Mouse (Mus musculus) hindbrain, embryonic 16.5 days (tissue): Measurements from ENCODE around the gene Chrm3. TPM values are rescaled to one million over a fixed set of nuclear protein-coding genes. Genes with fewer than 3 reads are reported as not detected.

ENCODE experiments used
- ATAC-seq: fragments of 200-750 bp; cut with Nextera tagmentation; 2 replicates; pipeline ENCODE4 v1.8.0; 2017; ENCODE audit warnings: moderate TSS enrichment, moderate library complexity
- H3K27ac ChIP-seq: fragments of 300-500 bp; sonication (generic); 2 replicates; pipeline ENCODE4 v1.5.1; 2014; ENCODE audit warnings: low read depth, mild to moderate bottlenecking, control low read depth, low read length, moderate library complexity
- H3K27me3 ChIP-seq: fragments of 300-500 bp; sonication (generic); replicated peaks from 2 replicates; pipeline ENCODE4 v1.6.1; 2014; ENCODE audit warnings: low read length; ENCODE audit not compliant: control insufficient read depth, insufficient read depth
- H3K36me3 ChIP-seq: fragments of 300-500 bp; sonication (generic); 2 replicates; pipeline ENCODE4 v1.6.1; 2014; ENCODE audit warnings: mild to moderate bottlenecking, low read length, moderate library complexity, mixed read lengths; ENCODE audit not compliant: control insufficient read depth, insufficient read depth
- H3K4me1 ChIP-seq: fragments of 300-500 bp; sonication (generic); 2 replicates; pipeline ENCODE4 v1.6.1; 2014; ENCODE audit warnings: low read depth, low read length; ENCODE audit not compliant: control insufficient read depth, insufficient read depth
- H3K4me2 ChIP-seq: fragments of 300-500 bp; sonication (generic); 2 replicates; pipeline ENCODE4 v1.6.1; 2014; ENCODE audit warnings: mild to moderate bottlenecking, low read length, control low read depth, moderate library complexity
- H3K4me3 ChIP-seq: fragments of 300-500 bp; sonication (generic); 2 replicates; pipeline ENCODE4 v1.5.1; 2014; ENCODE audit warnings: mild to moderate bottlenecking, low read length, control low read depth, moderate library complexity
- H3K9ac ChIP-seq: fragments of 300-500 bp; sonication (generic); 2 replicates; pipeline ENCODE4 v1.6.1; 2014; ENCODE audit warnings: low read depth, mild to moderate bottlenecking, control low read depth, low read length, moderate library complexity
- H3K9me3 ChIP-seq: fragments of 300-500 bp; sonication (generic); 2 replicates; pipeline ENCODE4 v1.6.1; 2014; ENCODE audit warnings: mild to moderate bottlenecking, low read length, moderate library complexity; ENCODE audit not compliant: control insufficient read depth
- WGBS: fragments of 180-500 bp; shearing (Covaris S2); extraction: QIAGEN DNeasy Blood & Tissue Kit; methylation state at CpG from one replicate; pipeline ENCODE4 v1.1.7; 2014; 5-methylcytosine and 5-hydroxymethylcytosine counted together
- polyA plus RNA-seq: library from polyadenylated mRNA; unstranded; fragments of >200 nt; fragmentation: Nextera tagmentation; extraction: Ambion mirVana; gene quantifications from 2 replicates; pipeline ENCODE4 v1.2.1, GENCODE M21; 2015

Gene Chrm3
- polyA plus RNA-seq, 1 experiment from 2014 or later, result 4.2 TPM

DNA sequence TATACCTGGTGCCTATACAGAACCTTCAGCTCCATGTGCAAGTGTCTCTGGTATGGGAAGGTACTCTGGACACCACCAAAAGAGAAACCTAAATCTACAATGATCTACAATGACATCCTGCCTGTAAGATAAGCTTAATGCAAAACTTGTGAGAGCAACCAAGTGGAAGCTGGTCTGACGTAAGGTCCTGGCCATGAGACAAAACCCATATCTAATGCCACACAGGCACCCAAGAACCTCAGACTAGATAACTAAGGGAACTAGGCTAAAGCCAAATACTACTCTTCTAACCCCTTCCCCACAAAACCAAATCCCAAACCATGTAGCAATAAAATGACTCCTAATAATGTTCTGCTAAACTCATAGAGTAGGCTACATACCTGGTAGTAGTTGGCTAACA lies 364.8 kb downstream of the Chrm3 start:
- ATAC-seq, result no peak

DNA sequence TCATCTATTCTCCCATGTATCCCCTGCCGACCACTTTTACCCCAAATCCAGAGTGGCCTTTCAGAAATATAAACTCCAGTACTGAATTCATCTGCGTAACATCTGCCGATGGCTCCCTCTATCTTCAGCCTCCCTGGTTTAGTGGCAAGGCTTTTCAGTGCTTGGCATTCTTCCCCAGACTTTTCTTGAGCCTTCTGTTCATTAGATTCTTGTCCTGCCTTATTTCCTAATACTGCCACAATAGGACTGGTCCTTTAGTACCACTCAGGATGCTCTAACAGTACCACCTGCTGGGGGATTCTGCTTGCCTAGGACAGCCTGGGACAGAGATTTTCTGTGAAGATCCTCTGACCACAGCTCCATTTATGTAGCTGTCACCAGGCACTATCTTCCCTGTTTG lies 367.1 kb downstream of the Chrm3 start:
- Histone ChIP-seq H3K9me3 (no peaks in the 10 kb centered on the region), H3K4me1 (no peaks in the 10 kb centered on the region), H3K4me3 (no peak overlapping the region), H3K9ac (no peak overlapping the region), H3K27me3 (no peaks in the 10 kb centered on the region), H3K4me2 (no peak overlapping the region), H3K36me3 (no peaks in the 10 kb centered on the region), H3K27ac (no peak overlapping the region)
- no peak for ATAC-seq
- WGBS, result 89% methylated on average over 3 of the region's 3 CpGs

More for the DNA sequence above, 364.8 kb downstream of the Chrm3 start:
- H3K4me1 ChIP-seq, result no peaks in the 10 kb centered on the region
- WGBS, result 96% methylated on average over 1 of the region's 1 CpGs
- H3K27ac ChIP-seq, result no peak overlapping the region
- H3K27me3 ChIP-seq, result no peaks in the 10 kb centered on the region
- no peak overlapping the region for H3K9ac ChIP-seq
- H3K4me3 ChIP-seq, result no peak overlapping the region
- H3K4me2 ChIP-seq, result no peak overlapping the region
- no peaks in the 10 kb centered on the region for H3K9me3 ChIP-seq
- H3K36me3 ChIP-seq, result no peaks in the 10 kb centered on the region

DNA sequence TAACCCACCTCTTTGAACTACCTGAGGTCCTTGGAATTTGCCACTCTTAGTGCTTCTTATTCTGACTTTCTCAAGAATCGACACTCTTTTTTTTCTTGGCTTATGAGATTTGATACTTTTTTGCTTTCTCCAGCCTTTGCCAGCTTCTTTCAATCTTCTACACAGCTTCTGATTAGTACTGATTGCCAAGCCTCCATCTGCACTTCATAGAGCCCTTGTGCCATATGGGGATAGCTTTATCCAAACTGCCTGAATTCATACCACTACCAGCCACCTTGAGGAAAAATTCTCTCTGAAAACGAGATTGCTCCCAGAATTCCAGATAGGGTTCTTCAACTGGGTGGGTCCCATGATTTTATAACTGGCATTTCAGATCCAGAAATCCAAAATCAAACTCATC lies 368.0 kb downstream of the Chrm3 start:
- Histone ChIP-seq H3K36me3 (no peaks in the 10 kb centered on the region), H3K4me2 (no peak overlapping the region), H3K27ac (no peak overlapping the region), H3K4me1 (no peaks in the 10 kb centered on the region), H3K9me3 (no peaks in the 10 kb centered on the region), H3K4me3 (no peak overlapping the region), H3K9ac (no peak overlapping the region), H3K27me3 (no peaks in the 10 kb centered on the region)
- WGBS, result 86% methylated on average over 2 of the region's 2 CpGs
- ATAC-seq, result no peak

DNA sequence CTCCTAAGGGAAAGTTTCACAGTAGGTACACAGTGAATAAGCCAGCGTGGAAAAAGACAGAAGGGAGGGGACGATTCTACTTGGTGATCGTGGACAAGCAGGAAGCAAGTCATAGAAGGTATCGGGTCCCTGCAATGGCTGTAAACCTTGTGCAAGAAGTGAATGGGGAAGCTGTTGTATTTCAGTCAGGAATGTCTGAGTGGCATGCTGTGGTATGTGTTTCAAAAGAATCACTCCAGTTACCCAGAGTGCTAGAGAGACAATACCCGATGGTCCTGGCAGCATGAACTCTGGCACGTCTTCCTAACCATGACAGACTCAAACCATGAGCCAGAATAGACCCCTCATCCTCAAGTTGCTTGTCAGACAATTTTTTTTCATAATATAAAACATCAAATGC lies 375.0 kb downstream of the Chrm3 start:
- Histone ChIP-seq H3K27ac (no peak overlapping the region), H3K27me3 (no peaks in the 10 kb centered on the region), H3K4me3 (no peak overlapping the region), H3K9me3 (no peaks in the 10 kb centered on the region), H3K4me2 (no peak overlapping the region), H3K9ac (no peak overlapping the region), H3K36me3 (no peaks in the 10 kb centered on the region), H3K4me1 (no peaks in the 10 kb centered on the region)
- no peak for ATAC-seq
- WGBS, result 68% methylated on average over 6 of the region's 6 CpGs

DNA sequence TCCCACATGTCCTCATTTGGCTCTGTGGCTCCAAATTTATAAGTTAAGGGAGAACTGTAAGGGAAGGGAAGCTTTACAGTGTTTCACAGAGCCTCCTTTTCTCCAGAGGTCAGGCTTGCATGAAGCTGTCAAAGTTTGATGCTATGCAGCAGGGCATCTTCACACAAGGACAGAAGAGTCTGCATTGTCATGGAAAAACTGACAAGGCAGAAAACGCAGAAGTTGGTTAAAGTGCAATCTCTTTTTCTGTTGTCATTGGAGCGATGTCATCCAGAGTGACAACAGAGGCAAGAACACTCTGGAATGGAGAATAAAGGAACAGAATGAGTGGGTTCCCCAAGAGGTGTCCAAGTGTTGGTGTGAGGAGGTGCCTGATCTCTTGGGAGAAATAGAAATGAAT lies 377.4 kb downstream of the Chrm3 start:
- Histone ChIP-seq H3K9me3 (no peaks in the 10 kb centered on the region), H3K4me2 (no peak overlapping the region), H3K9ac (no peak overlapping the region), H3K4me1 (no peaks in the 10 kb centered on the region), H3K36me3 (no peaks in the 10 kb centered on the region), H3K27me3 (no peaks in the 10 kb centered on the region), H3K4me3 (no peak overlapping the region), H3K27ac (no peak overlapping the region)
- no peak for ATAC-seq
- 82% methylated on average over 2 of the region's 2 CpGs for WGBS

DNA sequence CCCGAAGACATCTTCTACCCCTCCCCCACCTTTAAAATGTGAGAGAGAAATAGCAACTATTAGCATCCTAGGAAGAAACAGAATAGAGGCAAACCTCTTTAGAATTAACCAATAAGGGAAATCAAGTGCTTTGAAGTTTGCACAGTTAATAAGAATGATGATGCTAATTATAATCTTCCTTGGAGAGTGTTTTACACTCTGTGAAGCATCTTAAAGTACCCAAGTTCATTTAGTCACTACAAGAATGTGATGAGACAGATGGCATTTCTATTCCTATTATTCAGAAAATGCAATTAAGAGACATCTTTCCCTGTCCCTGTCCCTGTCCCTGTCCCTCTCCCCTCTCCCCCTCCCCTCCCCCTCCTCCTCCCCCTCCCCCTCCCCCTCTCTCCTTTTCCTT lies 382.9 kb downstream of the Chrm3 start:
- Histone ChIP-seq H3K27me3 (no peaks in the 10 kb centered on the region), H3K4me1 (no peaks in the 10 kb centered on the region), H3K4me3 (no peak overlapping the region), H3K9me3 (no peaks in the 10 kb centered on the region), H3K27ac (no peak overlapping the region), H3K9ac (no peak overlapping the region), H3K4me2 (no peak overlapping the region), H3K36me3 (no peaks in the 10 kb centered on the region)
- 70% methylated on average over 1 of the region's 1 CpGs for WGBS
- peak; percentile 87 for ATAC-seq

DNA sequence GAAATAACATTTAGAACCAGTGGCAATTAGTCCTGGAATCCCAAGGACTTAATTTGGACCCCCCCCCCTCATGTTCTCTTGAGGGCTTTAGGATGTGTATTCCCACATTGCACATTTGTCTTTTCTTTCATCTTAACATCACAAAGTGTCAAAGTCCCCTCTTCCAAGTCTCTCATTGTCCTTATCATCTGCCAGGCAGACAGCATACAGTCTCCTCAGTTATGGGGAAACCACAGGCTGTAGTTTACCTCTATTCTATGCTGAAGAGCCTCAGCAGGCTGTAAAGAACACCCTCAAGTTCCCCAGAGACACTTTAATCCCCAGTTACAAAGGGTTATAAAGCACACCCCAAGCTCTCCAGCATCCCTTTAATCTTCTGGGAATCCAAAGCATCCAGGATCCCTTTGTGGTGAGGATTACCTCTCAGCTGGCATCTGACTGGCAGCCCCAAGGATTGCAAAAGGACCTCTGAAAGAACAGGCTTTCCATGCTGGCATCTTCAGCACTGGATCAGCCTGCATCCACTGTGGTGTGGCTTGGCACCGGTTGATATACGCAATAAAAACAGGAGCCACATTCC lies 386.8 kb downstream of the Chrm3 start:
- WGBS, result 56% methylated on average over 2 of the region's 2 CpGs
- Histone ChIP-seq H3K4me1 (no peaks in the 10 kb centered on the region), H3K27me3 (no peaks in the 10 kb centered on the region), H3K9me3 (no peaks in the 10 kb centered on the region), H3K4me3 (no peak overlapping the region), H3K36me3 (no peaks in the 10 kb centered on the region), H3K27ac (no peak overlapping the region), H3K4me2 (no peak overlapping the region), H3K9ac (no peak overlapping the region)
- no peak for ATAC-seq

DNA sequence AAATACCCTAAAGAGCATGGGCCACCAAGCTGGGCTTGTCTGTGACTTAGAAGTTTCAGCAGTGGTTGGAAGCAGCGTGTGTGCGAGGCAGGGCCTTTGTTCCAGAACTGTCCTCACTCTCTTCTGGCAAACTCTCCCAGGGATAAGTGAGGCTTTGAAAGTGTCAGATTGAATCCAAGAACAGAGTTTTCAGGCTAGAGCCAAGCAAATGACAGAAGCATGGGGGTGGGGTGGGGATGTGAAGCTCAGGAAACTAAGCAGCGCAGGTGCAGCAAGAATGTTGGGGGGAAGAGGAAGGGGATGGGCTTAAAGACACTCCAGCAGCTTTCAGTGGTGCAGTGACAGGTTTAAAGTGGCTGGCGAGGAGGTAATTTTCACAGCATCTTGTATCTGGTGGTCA lies 388.8 kb downstream of the Chrm3 start:
- no peak for ATAC-seq
- Histone ChIP-seq H3K4me2 (no peak overlapping the region), H3K9ac (no peak overlapping the region), H3K36me3 (no peaks in the 10 kb centered on the region), H3K9me3 (no peaks in the 10 kb centered on the region), H3K4me3 (no peak overlapping the region), H3K27ac (no peak overlapping the region), H3K27me3 (no peaks in the 10 kb centered on the region), H3K4me1 (no peaks in the 10 kb centered on the region)
- 59% methylated on average over 4 of the region's 4 CpGs for WGBS

DNA sequence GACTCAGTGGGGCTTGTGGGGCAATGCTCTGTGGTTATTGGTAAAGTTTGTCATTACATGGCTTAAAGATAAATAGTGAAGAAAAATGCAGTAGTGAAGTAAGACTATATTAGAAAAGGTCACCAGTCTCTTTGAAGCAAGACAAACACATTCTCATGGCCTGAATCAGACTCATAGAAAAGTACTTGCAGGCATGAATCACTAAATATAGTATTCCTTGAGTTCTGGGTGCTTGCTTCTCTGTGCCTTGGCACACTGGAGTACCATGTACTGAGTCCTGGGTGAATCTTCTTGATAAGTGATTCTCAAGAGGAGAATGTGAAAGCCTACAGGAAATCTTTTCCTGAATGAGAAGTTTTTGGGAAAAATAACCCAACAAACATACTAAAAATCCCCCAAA lies 408.0 kb downstream of the Chrm3 start:
- no peak overlapping the region for H3K4me3 ChIP-seq
- H3K27me3 ChIP-seq, result no peaks in the 10 kb centered on the region
- H3K36me3 ChIP-seq, result no peaks in the 10 kb centered on the region
- H3K4me1 ChIP-seq, result no peaks in the 10 kb centered on the region
- no peak overlapping the region for H3K4me2 ChIP-seq
- no peaks in the 10 kb centered on the region for H3K9me3 ChIP-seq
- no peak overlapping the region for H3K27ac ChIP-seq
- no peak overlapping the region for H3K9ac ChIP-seq
- ATAC-seq, result no peak

DNA sequence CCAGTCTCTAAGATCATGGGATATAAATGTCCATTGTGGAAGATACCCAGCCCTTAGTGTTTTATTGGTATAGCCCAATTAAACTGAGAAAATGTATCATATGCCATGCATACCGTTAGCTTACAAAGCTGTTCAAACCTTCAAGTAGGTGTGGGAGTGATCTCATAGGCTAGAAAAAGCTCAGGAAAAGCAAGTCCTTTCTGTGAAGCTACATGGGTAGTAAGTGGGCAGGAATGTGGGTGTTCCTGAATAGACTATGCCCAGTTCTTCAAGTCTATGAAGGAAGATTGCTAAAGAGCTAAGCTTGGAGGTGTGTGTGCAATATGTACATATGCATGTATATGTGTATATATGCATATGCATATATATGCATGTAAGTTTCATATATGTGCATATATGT lies 409.3 kb downstream of the Chrm3 start:
- no peaks in the 10 kb centered on the region for H3K36me3 ChIP-seq
- H3K27me3 ChIP-seq, result no peaks in the 10 kb centered on the region
- H3K9me3 ChIP-seq, result no peaks in the 10 kb centered on the region
- ATAC-seq, result no peak
- H3K4me1 ChIP-seq, result no peaks in the 10 kb centered on the region
- no peak overlapping the region for H3K27ac ChIP-seq
- no peak overlapping the region for H3K4me2 ChIP-seq
- H3K4me3 ChIP-seq, result no peak overlapping the region
- WGBS, result 94% methylated on average over 1 of the region's 1 CpGs
- no peak overlapping the region for H3K9ac ChIP-seq
